Mouse (Mus musculus) liver, postnatal 0 days (tissue): ENCODE measurements around the gene Prcp. TPM values are rescaled to one million over a fixed set of nuclear protein-coding genes. Genes with fewer than 3 reads are reported as not detected.
"Not testable (repeated sequence)": the region's sequence is repeated elsewhere in the genome, so short reads cannot be mapped to it uniquely, and the experiment has no call there.

ENCODE experiments used
- ATAC-seq: fragments of 200-750 bp; cut with Nextera tagmentation; 2 replicates; pipeline ENCODE4 v1.8.0; 2017; ENCODE audit warnings: mild to moderate bottlenecking, moderate library complexity
- DNase-seq: peaks from one replicate; pipeline ENCODE4 v3.0.0-alpha.2; 2016
- H3K27ac ChIP-seq: fragments of 300-500 bp; sonication (generic); 2 replicates; pipeline ENCODE4 v1.5.1; 2014; ENCODE audit warnings: antibody characterized with exemption, moderate library complexity, mild to moderate bottlenecking, low read depth
- H3K27me3 ChIP-seq: fragments of 300-500 bp; sonication (generic); 2 replicates; pipeline ENCODE4 v1.6.1; 2014; ENCODE audit warnings: low read length, control low read depth, mixed read lengths; ENCODE audit not compliant: insufficient read depth
- H3K36me3 ChIP-seq: fragments of 300-500 bp; sonication (generic); replicated peaks from 2 replicates; pipeline ENCODE4 v1.6.1; 2014; ENCODE audit warnings: mild to moderate bottlenecking, control low read depth, low read length, moderate library complexity, mixed read lengths; ENCODE audit not compliant: insufficient read depth
- H3K4me1 ChIP-seq: fragments of 300-500 bp; sonication (generic); 2 replicates; pipeline ENCODE4 v1.6.1; 2014; ENCODE audit warnings: antibody characterized with exemption, mild to moderate bottlenecking, control low read depth; ENCODE audit not compliant: insufficient read depth
- H3K4me2 ChIP-seq: fragments of 300-500 bp; sonication (generic); 2 replicates; pipeline ENCODE4 v1.6.1; 2014; ENCODE audit warnings: low read depth, mild to moderate bottlenecking, low read length, moderate library complexity, mixed read lengths
- H3K4me3 ChIP-seq: fragments of 300-500 bp; sonication (generic); 2 replicates; pipeline ENCODE4 v1.5.1; 2014; ENCODE audit warnings: low read depth, low read length
- H3K9ac ChIP-seq: fragments of 300-500 bp; sonication (generic); replicated peaks from 2 replicates; pipeline ENCODE4 v1.6.1; 2014; ENCODE audit warnings: mild to moderate bottlenecking, moderate library complexity
- H3K9me3 ChIP-seq: fragments of 300-500 bp; sonication (generic); 2 replicates; pipeline ENCODE4 v1.6.1; 2016; ENCODE audit warnings: mild to moderate bottlenecking, control low read depth, low read length, mixed read lengths
- CTCF ChIP-seq: sonication (generic); IDR thresholded peaks from 2 replicates; pipeline ENCODE4 v1.5.1; 2016; ENCODE audit warnings: antibody characterized with exemption, low read depth
- EP300 ChIP-seq: IDR thresholded peaks from 2 replicates; pipeline ENCODE4 v1.6.1; 2016; ENCODE audit warnings: antibody characterized with exemption, low read depth, mild to moderate bottlenecking
- WGBS: fragments of 180-500 bp; shearing (Covaris S2); extraction: QIAGEN DNeasy Blood & Tissue Kit; methylation state at CpG from one replicate; pipeline ENCODE4 v1.1.7; 2014; ENCODE audit not compliant: insufficient replicate concordance; 5-methylcytosine and 5-hydroxymethylcytosine counted together
- polyA plus RNA-seq: library from polyadenylated mRNA; unstranded; fragments of >200 nt; fragmentation: Nextera tagmentation; extraction: Ambion mirVana; gene quantifications from 2 replicates; pipeline ENCODE4 v1.2.1, GENCODE M21; 2015

Prcp gene
- polyA plus RNA-seq, 1 experiment from 2014 or later, result 11.5 TPM

- Histone ChIP-seq H3K9ac (no peak overlapping the region), H3K36me3 (no peaks in the 10 kb centered on the region), H3K4me1 (no peaks in the 10 kb centered on the region), H3K27me3 (no peaks in the 10 kb centered on the region), H3K27ac (no peak overlapping the region), H3K4me3 (no peak overlapping the region), H3K4me2 (no peak overlapping the region), H3K9me3 (no peaks in the 10 kb centered on the region)
- no peak for DNase-seq
- TF ChIP-seq EP300 (no peak), CTCF (no peak)
- no peak for ATAC-seq
- WGBS, result 73% methylated on average over 8 of the region's 8 CpGs
Measured at GRCm38 (mm10) chr7:92932792-92933191, 58.5 kb downstream of the Prcp start.

- not testable (repeated sequence) for ATAC-seq, H3K4me3 ChIP-seq, H3K4me2 ChIP-seq, H3K9me3 ChIP-seq, H3K27ac ChIP-seq, H3K36me3 ChIP-seq, H3K4me1 ChIP-seq, DNase-seq, H3K27me3 ChIP-seq, H3K9ac ChIP-seq
- WGBS, result 46% methylated on average over 4 of the region's 4 CpGs
Measured at GRCm38 (mm10) chr7:92933308-92933948, 59.2 kb downstream of the Prcp start.

- TF ChIP-seq CTCF, result no peak
- TF ChIP-seq EP300, result no peak
- Histone ChIP-seq H3K4me1 (0 out of 2 replicates have a peak, but pooled peaks cover 2% of the 10 kb centered on the region), H3K4me3 (no peak overlapping the region), H3K36me3 (no peaks in the 10 kb centered on the region), H3K27ac (no peak overlapping the region), H3K27me3 (no peaks in the 10 kb centered on the region), H3K9ac (no peak overlapping the region), H3K9me3 (no peaks in the 10 kb centered on the region), H3K4me2 (no peak overlapping the region)
- WGBS, result 54% methylated on average over 5 of the region's 5 CpGs
- no peak for ATAC-seq
- no peak for DNase-seq
Measured at GRCm38 (mm10) chr7:92936747-92937146, 62.5 kb downstream of the Prcp start.

- H3K4me2 ChIP-seq, result no peak overlapping the region
- no peaks in the 10 kb centered on the region for H3K9me3 ChIP-seq
- H3K4me3 ChIP-seq, result no peak overlapping the region
- H3K36me3 ChIP-seq, result no peaks in the 10 kb centered on the region
- ATAC-seq, result no peak
- H3K4me1 ChIP-seq, result 0 out of 2 replicates have a peak, but pooled peaks cover 2% of the 10 kb centered on the region
- H3K9ac ChIP-seq, result no peak overlapping the region
- 27% methylated on average over 6 of the region's 6 CpGs for WGBS
- no peak for DNase-seq
- H3K27ac ChIP-seq, result no peak overlapping the region
- no peaks in the 10 kb centered on the region for H3K27me3 ChIP-seq
- no peak for TF ChIP-seq EP300
- TF ChIP-seq CTCF, result peak; percentile 58
Measured at GRCm38 (mm10) chr7:92937955-92938354, 63.7 kb downstream of the Prcp start.

- no peak overlapping the region for H3K9ac ChIP-seq
- ATAC-seq (no peak), DNase-seq (no peak)
- no peak overlapping the region for H3K4me3 ChIP-seq
- TF ChIP-seq EP300, result no peak
- no peak for TF ChIP-seq CTCF
- H3K27ac ChIP-seq, result no peak overlapping the region
- H3K4me1 ChIP-seq, result 0 out of 2 replicates have a peak, but pooled peaks cover 2% of the 10 kb centered on the region
- no peaks in the 10 kb centered on the region for H3K9me3 ChIP-seq
- no peak overlapping the region for H3K4me2 ChIP-seq
- H3K27me3 ChIP-seq, result no peaks in the 10 kb centered on the region
- 71% methylated on average over 5 of the region's 5 CpGs for WGBS
- no peaks in the 10 kb centered on the region for H3K36me3 ChIP-seq
Measured at GRCm38 (mm10) chr7:92939776-92940175, 65.5 kb downstream of the Prcp start.

GRCm38 (mm10) chr7:92950775-92951174 lies 76.5 kb downstream of the Prcp start:
- no peaks in the 10 kb centered on the region for H3K9me3 ChIP-seq
- 43% methylated on average over 3 of the region's 3 CpGs for WGBS
- no peaks in the 10 kb centered on the region for H3K36me3 ChIP-seq
- H3K27me3 ChIP-seq, result no peaks in the 10 kb centered on the region
- H3K4me2 ChIP-seq, result no peak overlapping the region
- no peaks in the 10 kb centered on the region for H3K4me1 ChIP-seq
- TF ChIP-seq CTCF (no peak), EP300 (no peak)
- H3K27ac ChIP-seq, result no peak overlapping the region
- ATAC-seq (peak; percentile 69), DNase-seq (no peak)
- H3K4me3 ChIP-seq, result no peak overlapping the region
- no peak overlapping the region for H3K9ac ChIP-seq

GRCm38 (mm10) chr7:92952210-92952609 lies 77.9 kb downstream of the Prcp start:
- WGBS, result 63% methylated on average over 2 of the region's 2 CpGs
- TF ChIP-seq EP300 (no peak), CTCF (no peak)
- no peak overlapping the region for H3K27ac ChIP-seq
- no peaks in the 10 kb centered on the region for H3K4me1 ChIP-seq
- H3K9me3 ChIP-seq, result no peaks in the 10 kb centered on the region
- no peaks in the 10 kb centered on the region for H3K27me3 ChIP-seq
- no peak overlapping the region for H3K4me3 ChIP-seq
- no peak overlapping the region for H3K4me2 ChIP-seq
- H3K36me3 ChIP-seq, result no peaks in the 10 kb centered on the region
- H3K9ac ChIP-seq, result no peak overlapping the region
- no peak for DNase-seq
- ATAC-seq, result no peak
